Mouse (Mus musculus) neural tube, embryonic 14.5 days (tissue): ENCODE measurements around the gene Fam104a. TPM values are rescaled to one million over a fixed set of nuclear protein-coding genes. Genes with fewer than 3 reads are reported as not detected.

Experiments used
- ATAC-seq: fragments of 200-750 bp; cut with Nextera tagmentation; 2 replicates; pipeline ENCODE4 v1.8.0; 2017; ENCODE audit warnings: low read depth, mild to moderate bottlenecking, moderate TSS enrichment, moderate library complexity
- H3K27ac ChIP-seq: fragments of 300-500 bp; sonication (generic); 2 replicates; pipeline ENCODE4 v1.5.1; 2014; ENCODE audit warnings: low read depth, mild to moderate bottlenecking, control low read depth, low read length, moderate library complexity, mixed read lengths
- H3K27me3 ChIP-seq: fragments of 300-500 bp; sonication (generic); 2 replicates; pipeline ENCODE4 v1.6.1; 2014; ENCODE audit warnings: low read length; ENCODE audit not compliant: control insufficient read depth, insufficient read depth
- H3K36me3 ChIP-seq: fragments of 300-500 bp; sonication (generic); 2 replicates; pipeline ENCODE4 v1.6.1; 2014; ENCODE audit warnings: low read length, mixed read lengths; ENCODE audit not compliant: control insufficient read depth, insufficient read depth
- H3K4me1 ChIP-seq: fragments of 300-500 bp; sonication (generic); 2 replicates; pipeline ENCODE4 v1.6.1; 2014; ENCODE audit warnings: low read length; ENCODE audit not compliant: control insufficient read depth, insufficient read depth
- H3K4me2 ChIP-seq: fragments of 300-500 bp; sonication (generic); 2 replicates; pipeline ENCODE4 v1.6.1; 2014; ENCODE audit warnings: mild to moderate bottlenecking, low read depth, low read length, control low read depth
- H3K4me3 ChIP-seq: fragments of 300-500 bp; sonication (generic); 2 replicates; pipeline ENCODE4 v1.5.1; 2014; ENCODE audit warnings: low read depth, low read length, control low read depth, mixed read lengths
- H3K9ac ChIP-seq: fragments of 300-500 bp; sonication (generic); replicated peaks from 2 replicates; pipeline ENCODE4 v1.6.1; 2014; ENCODE audit warnings: low read depth, mild to moderate bottlenecking, control low read depth, low read length, mixed read lengths
- H3K9me3 ChIP-seq: fragments of 300-500 bp; sonication (generic); 2 replicates; pipeline ENCODE4 v1.6.1; 2016; ENCODE audit warnings: low read length; ENCODE audit not compliant: control insufficient read depth
- WGBS: fragments of 180-500 bp; shearing (Covaris S2); extraction: QIAGEN DNeasy Blood & Tissue Kit; methylation state at CpG from one replicate; pipeline ENCODE4 v1.1.7; 2014; 5-methylcytosine and 5-hydroxymethylcytosine counted together
- polyA plus RNA-seq: library from polyadenylated mRNA; unstranded; fragments of >200 nt; fragmentation: Nextera tagmentation; extraction: Ambion mirVana; gene quantifications from 2 replicates; pipeline ENCODE4 v1.2.1, GENCODE M21; 2014

The Fam104a gene
- polyA plus RNA-seq, 1 experiment from 2014 or later: 41.4 TPM

DNA sequence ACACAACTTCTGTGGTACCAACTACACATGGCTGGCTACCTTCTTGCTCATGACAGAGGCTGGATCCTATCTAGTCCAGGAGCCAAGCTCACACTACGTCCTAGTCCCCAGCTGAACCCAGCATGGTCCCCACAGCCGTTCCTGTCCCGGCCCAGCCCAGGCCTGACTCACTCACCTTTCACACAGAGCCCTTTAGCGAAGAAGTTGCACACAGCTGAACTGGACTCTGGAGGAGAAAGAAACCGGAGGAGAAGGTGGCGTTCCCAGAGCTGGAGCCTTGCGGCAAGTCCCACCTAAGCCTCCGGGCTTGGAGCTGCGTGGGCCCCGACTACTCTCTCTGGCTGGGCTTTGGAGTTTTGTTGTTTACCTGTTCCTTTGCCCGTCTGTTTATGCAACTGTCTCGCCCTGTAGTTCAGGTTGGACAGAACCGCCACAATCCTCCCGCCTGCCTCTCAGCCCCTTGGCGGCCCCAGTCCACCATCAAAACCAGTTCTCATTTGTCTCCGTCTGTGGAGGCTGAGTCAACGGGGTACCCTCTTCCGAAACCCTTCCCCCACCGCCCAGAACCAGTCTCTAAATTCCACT is 24.8 kb upstream of the Fam104a start:
- no peak for ATAC-seq
- Histone ChIP-seq H3K9ac (no peak overlapping the region), H3K27me3 (no peaks in the 10 kb centered on the region; the same call in 1 of the 2 replicates), H3K4me1 (peaks cover 15% of the 10 kb centered on the region), H3K4me3 (no peak overlapping the region), H3K9me3 (no peaks in the 10 kb centered on the region), H3K36me3 (no peaks in the 10 kb centered on the region), H3K4me2 (no peak overlapping the region), H3K27ac (no peak overlapping the region)
- 55% methylated on average over 19 of the region's 19 CpGs for WGBS

DNA sequence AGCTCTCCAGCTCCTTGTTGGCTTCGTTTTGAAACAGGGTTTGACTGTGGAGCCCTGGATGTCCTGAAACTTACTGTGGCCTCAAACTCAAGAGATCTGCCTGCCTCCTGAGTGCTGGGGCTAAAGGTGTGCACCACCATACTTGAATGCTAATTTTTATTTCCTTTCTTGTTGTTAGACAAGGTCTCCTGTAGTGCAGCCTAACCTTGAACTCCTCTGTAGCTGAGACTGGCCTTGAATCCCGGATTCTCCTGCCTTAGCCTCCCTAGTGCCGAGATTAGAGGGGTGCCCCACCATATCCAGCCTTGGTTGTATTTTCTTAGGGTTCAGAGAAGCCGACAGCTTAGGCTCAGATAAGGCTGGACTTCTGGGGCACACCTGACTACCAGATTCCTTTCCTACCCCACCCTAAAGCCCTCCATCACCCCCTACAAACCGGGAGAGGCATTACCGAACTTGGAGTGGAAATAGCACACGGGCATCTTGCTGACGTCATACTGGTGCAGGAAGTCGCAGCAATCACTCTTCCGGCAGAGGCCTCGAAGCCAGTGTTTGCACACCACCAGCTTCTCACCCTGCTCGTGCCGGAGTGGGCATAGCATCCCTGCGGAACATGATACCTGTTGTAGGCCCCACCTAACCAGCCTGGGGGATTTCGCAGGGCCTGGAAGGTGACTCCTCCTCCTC is 22.2 kb upstream of the Fam104a start:
- no peaks in the 10 kb centered on the region for H3K36me3 ChIP-seq
- no peak overlapping the region for H3K27ac ChIP-seq
- no peak overlapping the region for H3K9ac ChIP-seq
- 92% methylated on average over 15 of the region's 15 CpGs for WGBS
- no peaks in the 10 kb centered on the region for H3K9me3 ChIP-seq
- no peaks in the 10 kb centered on the region; the same call in 1 of the 2 replicates for H3K27me3 ChIP-seq
- H3K4me2 ChIP-seq: no peak overlapping the region
- peaks cover 15% of the 10 kb centered on the region for H3K4me1 ChIP-seq
- no peak overlapping the region for H3K4me3 ChIP-seq
- no peak for ATAC-seq

DNA sequence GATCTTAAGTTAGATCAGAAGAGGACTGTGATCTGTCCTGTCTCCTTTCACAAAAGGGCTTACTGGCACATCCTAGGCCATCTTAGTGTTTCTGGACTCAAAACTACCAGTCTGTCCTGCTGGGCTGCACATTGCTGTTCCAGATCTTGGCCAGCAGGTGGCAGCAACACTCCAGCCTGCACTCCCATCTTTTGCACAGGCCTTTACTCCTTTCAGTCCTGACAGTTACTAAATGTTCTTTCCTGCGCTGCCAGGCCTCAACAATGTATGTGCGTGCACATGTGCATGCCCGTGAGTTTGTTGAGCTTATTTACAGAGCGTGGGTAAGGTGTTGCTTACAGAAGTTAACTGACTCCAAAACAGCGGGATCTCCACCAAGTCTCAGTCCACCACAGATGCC is 19.8 kb upstream of the Fam104a start:
- Histone ChIP-seq H3K27me3 (no peaks in the 10 kb centered on the region), H3K27ac (no peak overlapping the region), H3K4me3 (no peak overlapping the region), H3K9me3 (no peaks in the 10 kb centered on the region), H3K4me2 (no peak overlapping the region), H3K9ac (no peak overlapping the region), H3K4me1 (no peaks in the 10 kb centered on the region), H3K36me3 (no peaks in the 10 kb centered on the region)
- WGBS: 40% methylated on average over 5 of the region's 5 CpGs
- ATAC-seq: peak; percentile 66; the same call in 1 of the 2 replicates

DNA sequence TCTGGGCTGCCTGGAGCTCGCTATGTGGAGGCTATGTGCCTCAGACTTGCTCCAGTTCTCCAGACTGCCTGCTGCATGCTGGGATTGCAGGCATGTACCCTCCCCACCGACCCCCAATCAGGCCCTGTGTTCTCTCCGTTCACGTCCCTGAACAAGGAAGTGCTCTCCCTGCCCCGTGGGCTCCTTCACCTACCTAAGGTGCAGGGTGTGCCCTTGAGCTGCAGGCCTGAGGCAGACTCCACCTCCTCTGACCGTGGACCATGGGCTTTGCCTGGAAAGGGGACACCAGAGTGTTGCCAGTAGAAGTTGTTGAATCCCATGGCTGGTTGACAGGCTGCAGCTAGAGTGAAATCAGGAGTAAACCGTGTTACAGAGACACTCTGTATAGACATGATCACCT is 15.7 kb upstream of the Fam104a start:
- H3K4me2 ChIP-seq: no peak overlapping the region
- 92% methylated on average over 7 of the region's 7 CpGs for WGBS
- ATAC-seq: no peak

DNA sequence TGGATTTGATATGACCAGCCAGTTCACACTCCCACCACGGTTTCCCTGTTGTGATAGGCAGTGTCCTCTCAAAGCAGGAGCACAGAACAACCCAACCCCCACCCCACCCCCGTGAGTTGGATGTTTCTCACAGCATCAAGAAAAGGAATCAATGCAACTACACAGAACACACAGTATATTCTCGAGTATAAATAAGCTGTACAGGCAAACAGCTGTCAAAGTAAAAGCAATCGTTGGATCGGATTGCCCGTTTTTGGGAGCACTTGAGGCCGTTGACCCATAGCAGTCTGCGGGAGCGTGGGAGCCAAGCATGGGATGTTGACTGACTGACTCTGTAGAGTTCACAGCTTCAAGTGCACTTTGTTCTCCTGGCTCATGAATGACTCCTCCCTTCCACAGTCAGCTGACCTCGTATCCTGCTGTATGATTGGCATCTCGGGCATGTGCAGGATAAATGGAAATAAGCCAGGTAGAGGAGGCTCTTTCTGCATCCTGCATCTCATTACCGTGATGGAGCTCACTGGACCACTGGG is 14.1 kb upstream of the Fam104a start:
- H3K4me1 ChIP-seq: no peaks in the 10 kb centered on the region
- H3K27ac ChIP-seq: no peak overlapping the region
- WGBS: 82% methylated on average over 12 of the region's 12 CpGs
- H3K27me3 ChIP-seq: no peaks in the 10 kb centered on the region
- H3K9me3 ChIP-seq: no peaks in the 10 kb centered on the region
- no peak overlapping the region for H3K9ac ChIP-seq
- ATAC-seq: no peak
- no peak overlapping the region for H3K4me2 ChIP-seq
- peaks cover 22% of the 10 kb centered on the region; the same call in 1 of the 2 replicates for H3K36me3 ChIP-seq
- no peak overlapping the region for H3K4me3 ChIP-seq

More for the DNA sequence above, 15.7 kb upstream of the Fam104a start:
- H3K4me3 ChIP-seq: no peak overlapping the region
- no peak overlapping the region for H3K9ac ChIP-seq
- no peaks in the 10 kb centered on the region for H3K27me3 ChIP-seq
- no peaks in the 10 kb centered on the region for H3K9me3 ChIP-seq
- no peaks in the 10 kb centered on the region for H3K4me1 ChIP-seq
- peaks cover 13% of the 10 kb centered on the region; the same call in 1 of the 2 replicates for H3K36me3 ChIP-seq
- H3K27ac ChIP-seq: no peak overlapping the region

DNA sequence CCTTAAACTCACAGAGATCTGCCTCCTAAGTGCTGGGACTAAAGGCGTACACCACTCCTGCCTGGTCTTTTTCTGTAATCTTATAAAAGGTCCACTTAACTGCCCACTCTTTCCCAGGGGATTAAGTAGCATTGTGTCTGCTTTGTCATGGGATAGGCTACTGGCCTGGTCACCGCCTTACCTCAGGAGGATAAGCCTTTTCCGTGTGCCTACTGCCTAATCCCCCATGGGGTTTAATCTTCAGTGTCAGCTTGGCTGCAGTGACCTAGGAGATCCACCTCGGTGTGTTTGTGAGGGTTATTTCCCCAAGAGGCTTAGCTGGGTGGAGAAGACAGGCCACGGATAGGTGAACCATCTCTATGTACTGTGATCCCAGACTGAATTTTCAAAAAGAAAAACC is 13.6 kb upstream of the Fam104a start:
- Histone ChIP-seq H3K4me3 (no peak overlapping the region), H3K27me3 (no peaks in the 10 kb centered on the region), H3K4me1 (no peaks in the 10 kb centered on the region), H3K27ac (no peak overlapping the region), H3K9me3 (no peaks in the 10 kb centered on the region), H3K9ac (no peak overlapping the region), H3K36me3 (peaks cover 26% of the 10 kb centered on the region), H3K4me2 (no peak overlapping the region)
- WGBS: 79% methylated on average over 5 of the region's 5 CpGs
- ATAC-seq: no peak

DNA sequence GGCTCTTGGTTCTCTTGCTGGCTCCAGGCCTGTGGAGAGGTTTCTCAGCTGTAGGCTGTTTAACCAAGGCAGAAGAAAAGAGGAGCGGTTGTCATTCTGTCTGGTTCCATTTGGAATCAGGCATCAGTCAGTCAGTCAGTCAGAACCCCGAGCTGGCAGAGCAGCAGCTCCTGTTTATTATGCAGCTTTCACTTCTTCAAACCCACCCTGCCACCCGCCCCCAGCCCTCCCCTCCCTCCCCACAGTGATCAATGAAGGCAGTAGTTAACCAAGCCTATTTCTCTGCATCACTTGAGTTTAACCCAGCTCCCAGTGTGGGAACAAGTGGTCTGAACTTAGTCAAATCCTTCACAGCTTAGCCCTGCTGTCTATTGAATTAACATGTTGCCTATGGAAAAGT is 7.9 kb upstream of the Fam104a start:
- no peak overlapping the region for H3K4me3 ChIP-seq
- peaks cover 49% of the 10 kb centered on the region for H3K36me3 ChIP-seq
- H3K4me1 ChIP-seq: peaks cover 2% of the 10 kb centered on the region; the same call in 1 of the 2 replicates
- no peak overlapping the region for H3K4me2 ChIP-seq
- ATAC-seq: no peak
- no peak overlapping the region for H3K27ac ChIP-seq
- no peaks in the 10 kb centered on the region for H3K9me3 ChIP-seq
- 63% methylated on average over 3 of the region's 3 CpGs for WGBS
- no peaks in the 10 kb centered on the region for H3K27me3 ChIP-seq
- no peak overlapping the region for H3K9ac ChIP-seq

DNA sequence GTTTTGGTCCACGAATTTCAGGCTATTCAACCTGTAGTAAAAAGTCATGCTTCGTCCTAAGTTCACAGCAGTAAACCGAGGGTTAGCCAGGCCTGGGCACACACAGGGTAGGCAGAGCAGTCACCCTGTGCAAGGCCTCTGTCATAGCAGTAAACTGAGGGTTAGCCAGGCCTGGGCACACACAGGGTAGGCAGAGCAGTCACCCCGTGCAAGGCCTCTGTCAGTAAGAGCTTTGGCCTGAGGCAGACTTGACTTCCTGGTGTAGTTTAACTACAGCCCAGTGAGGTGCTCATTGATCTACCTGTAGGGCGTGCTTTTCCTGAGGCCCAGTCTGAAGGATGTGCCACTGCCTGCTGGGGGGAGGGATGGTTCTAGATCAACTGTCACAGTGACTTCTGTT is 7.4 kb upstream of the Fam104a start:
- no peak overlapping the region for H3K27ac ChIP-seq
- WGBS: 95% methylated on average over 5 of the region's 5 CpGs
- no peaks in the 10 kb centered on the region for H3K27me3 ChIP-seq
- H3K4me2 ChIP-seq: no peak overlapping the region
- no peak overlapping the region for H3K9ac ChIP-seq
- no peak for ATAC-seq
- no peaks in the 10 kb centered on the region for H3K9me3 ChIP-seq
- peaks cover 49% of the 10 kb centered on the region for H3K36me3 ChIP-seq
- H3K4me3 ChIP-seq: no peak overlapping the region
- H3K4me1 ChIP-seq: peaks cover 7% of the 10 kb centered on the region; the same call in 1 of the 2 replicates

DNA sequence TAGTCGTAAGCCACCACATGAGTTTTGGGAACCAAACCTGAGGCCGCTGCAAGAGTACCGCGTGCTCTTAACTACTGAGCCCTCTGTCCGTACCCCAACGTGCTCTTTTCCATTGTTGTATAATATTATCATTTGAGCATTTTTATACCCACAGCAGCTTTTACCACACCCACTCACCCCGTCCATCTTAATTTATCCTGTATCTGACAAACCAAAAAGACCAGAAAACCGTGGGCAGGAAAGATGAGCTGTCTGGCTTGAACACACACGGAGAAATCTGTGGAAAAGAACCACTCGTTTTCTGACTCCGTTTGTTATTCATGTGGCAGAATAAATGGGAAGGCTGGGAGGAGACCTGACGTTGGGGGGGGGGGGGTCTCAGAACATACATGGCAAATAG is 6.6 kb upstream of the Fam104a start:
- no peak for ATAC-seq
- Histone ChIP-seq H3K9ac (no peak overlapping the region), H3K4me1 (peaks cover 7% of the 10 kb centered on the region; the same call in 1 of the 2 replicates), H3K9me3 (no peaks in the 10 kb centered on the region), H3K4me2 (no peak overlapping the region), H3K36me3 (peaks cover 46% of the 10 kb centered on the region), H3K4me3 (no peak overlapping the region), H3K27me3 (no peaks in the 10 kb centered on the region), H3K27ac (no peak overlapping the region)
- 87% methylated on average over 12 of the region's 12 CpGs for WGBS
